9 mouse cellular contexts compared by ENCODE assay signal in genomic region chr2:79453901-79454781, GRCm38 (mm10). TPM values are rescaled to one million over a fixed set of nuclear protein-coding genes. Genes with fewer than 3 reads are reported as not detected.
A peak's percentile ranks its signal among the peaks of the same experiment; 100 is the strongest.
DNase-seq lines count a peak whose midpoint lies in the region; ATAC-seq and TF ChIP-seq lines count a peak whose summit lies in the region.
"Had no signal": no experiment of that assay in that cellular context is flagged by ENCODE, and none has a peak within 500 bp of the region (broad histone marks: within the 10 kb centered on the region; RNA-seq: fewer than 3 reads in every experiment).

No protein-coding gene starts in this region.

- peaks cover 5 to 6% of the 10 kb centered on the region in 2 experiments for H3K4me1 ChIP-seq in ES-E14 (ENCODE audit: control insufficient read depth in 2 of 2, insufficient read depth in 2 of 2, low read length in 2 of 2, poor library complexity in 1 of 2)
- H3K4me1 ChIP-seq in forebrain, embryonic 10.5 days: peaks cover 52% of the 10 kb centered on the region
- peaks cover 6% of the 10 kb centered on the region for H3K4me1 ChIP-seq in lung, embryonic 16.5 days (replicated peaks; ENCODE audit: control insufficient read depth, insufficient read depth, low read length)

- peak; percentile 91 for ATAC-seq in lung, embryonic 16.5 days (ENCODE audit: low read depth)

- in situ Hi-C loops in ES-E14 (cut with MboI; ENCODE audit: low sequenced_read_pairs in 2 of 2, unreplicated experiment in 2 of 2): no loop called here

- H3K4me3 ChIP-seq in ES-E14 (ENCODE audit: insufficient read depth in 1 of 2, low read depth in 1 of 2, low read length in 2 of 2, poor library complexity in 1 of 2, severe bottlenecking in 1 of 2): peak overlapping the region; percentile 35 to 63
- peak overlapping the region; percentile 52 for H3K4me3 ChIP-seq in forebrain, embryonic 10.5 days
- peak overlapping the region; percentile 45 for H3K4me3 ChIP-seq in lung, embryonic 16.5 days (ENCODE audit: low read length)

- intact Hi-C loops in heart, postnatal 36 days (cut with DNase I): no loop called here

- H3K27ac ChIP-seq in ES-E14 (ENCODE audit: insufficient read depth, low read depth, low read length, poor library complexity, severe bottlenecking): no peak overlapping the region
- peak overlapping the region; percentile 68; the same call in 1 of the 2 replicates for H3K27ac ChIP-seq in forebrain, embryonic 10.5 days
- H3K27ac ChIP-seq in lung, embryonic 16.5 days (ENCODE audit: low read length): no peak overlapping the region

- no peak overlapping the region for H3K9ac ChIP-seq in ES-E14 (ENCODE audit: insufficient read depth, low read depth, low read length, poor library complexity, severe bottlenecking)
- H3K9ac ChIP-seq in lung, embryonic 16.5 days (ENCODE audit: low read length): no peak overlapping the region

- no peaks in the 10 kb centered on the region for H3K36me3 ChIP-seq in ES-E14 (ENCODE audit: control insufficient read depth, insufficient read depth, low read length, poor library complexity, severe bottlenecking)
- H3K36me3 ChIP-seq in forebrain, embryonic 10.5 days (replicated peaks): no peaks in the 10 kb centered on the region
- H3K36me3 ChIP-seq in lung, embryonic 16.5 days (ENCODE audit: control insufficient read depth, insufficient read depth, low read length): no peaks in the 10 kb centered on the region

- 2% methylated on average over 55 of the region's 55 CpGs for WGBS in forebrain, embryonic 10.5 days
- WGBS in lung, embryonic 16.5 days: 4% methylated on average over 55 of the region's 55 CpGs

- peak; percentile 73 for DNase-seq in ES-E14 (ENCODE audit: low read depth, low spot score)
- DNase-seq in c-Kit-positive CD71-negative TER-119-negative erythroid progenitor cells, embryonic 14.5 days (ENCODE audit: low read depth): peak; percentile 58
- DNase-seq in forebrain, embryonic 10.5 days (ENCODE audit: extremely low spot score, low spot score): peak; percentile 85
- peak; percentile 59 to 69 for DNase-seq in heart, postnatal 36 days
- peak; percentile 72 to 79 for DNase-seq in layer of hippocampus, postnatal 10 days (ENCODE audit: low spot score in 2 of 2)
- peak; percentile 55 for DNase-seq in ovary, adult 18-20 months (ENCODE audit: low spot score)
- DNase-seq in urinary bladder, adult 2 months (ENCODE audit: low spot score): peak; percentile 45

- no peaks in the 10 kb centered on the region for H3K9me3 ChIP-seq in ES-E14 (ENCODE audit: control insufficient read depth, insufficient read depth, low read depth, low read length)
- no peaks in the 10 kb centered on the region for H3K9me3 ChIP-seq in forebrain, embryonic 10.5 days
- no peaks in the 10 kb centered on the region for H3K9me3 ChIP-seq in lung, embryonic 16.5 days (ENCODE audit: control insufficient read depth, low read length)

- H3K4me2 ChIP-seq in lung, embryonic 16.5 days (ENCODE audit: low read depth, low read length): peak overlapping the region; percentile 74

- peaks cover 89% of the 10 kb centered on the region for H3K27me3 ChIP-seq in forebrain, embryonic 10.5 days (ENCODE audit: poor library complexity, severe bottlenecking)
- peaks cover 54% of the 10 kb centered on the region for H3K27me3 ChIP-seq in lung, embryonic 16.5 days (ENCODE audit: control insufficient read depth, insufficient read depth, low read depth, low read length)

TF ChIP-seq in ES-E14, 5 proteins besides CTCF, POLR2A, EP300 and RAD21:
- TF ChIP-seq ZC3H11A (IDR thresholded peaks at IDR 0.05; ENCODE audit: borderline replicate concordance, low read depth, low read length): no peak
- no peak for TF ChIP-seq CHD2 (IDR thresholded peaks at IDR 0.05; ENCODE audit: low read depth, low read length)
- no peak for TF ChIP-seq ZNF384 (IDR thresholded peaks at IDR 0.05; ENCODE audit: low read depth, low read length)
- no peak for TF ChIP-seq MAFK (IDR thresholded peaks at IDR 0.05; ENCODE audit: insufficient read depth, low read depth, low read length)
- no peak for TF ChIP-seq HCFC1 (IDR thresholded peaks at IDR 0.05; ENCODE audit: borderline replicate concordance, insufficient read depth, low read length)

RNA-seq across cellular contexts. Expression of gene Neurod1, which starts 2.4 kb away (rescaled TPM):
- 1.3 and 7.0 TPM in 2 replicates for total RNA-seq in ES-E14 (2012; rRNA removed)
- polyA plus RNA-seq in forebrain, embryonic 10.5 days (2016; fragmentation: Nextera tagmentation; extraction: Ambion mirVana): 10.1 and 13.2 TPM in 2 replicates
- total RNA-seq in heart, postnatal 36 days (2021): not detected
- 10 to 100 TPM; 56.3 to 66.3 TPM for total RNA-seq in layer of hippocampus, postnatal 10 days (2021)
- not detected in 2 replicates for polyA plus RNA-seq in lung, embryonic 16.5 days (2015; fragmentation: Nextera tagmentation; extraction: Ambion mirVana)
- polyA plus RNA-seq in urinary bladder, adult 2 months (2012; rRNA removed): not detected in 2 replicates
- polyA plus RNA-seq: spleen, adult 2 months had no signal

RNA-seq across cellular contexts. Expression of gene Cerkl, which starts 2.4 kb away (rescaled TPM):
- 1.4 and 4.8 TPM in 2 replicates for total RNA-seq in ES-E14 (2012; rRNA removed)
- 0.86 and 1.3 TPM in 2 replicates for polyA plus RNA-seq in forebrain, embryonic 10.5 days (2016; fragmentation: Nextera tagmentation; extraction: Ambion mirVana)
- under 1 TPM; 0.76 to 0.97 TPM for total RNA-seq in heart, postnatal 36 days (2021)
- total RNA-seq in layer of hippocampus, postnatal 10 days (2021): 1 to 10 TPM; 3.4 to 4.7 TPM
- polyA plus RNA-seq in lung, embryonic 16.5 days (2015; fragmentation: Nextera tagmentation; extraction: Ambion mirVana): 0.58 TPM in 1 of 2 replicates, not detected in the other
- 0.40 and 0.91 TPM in 2 replicates for polyA plus RNA-seq in urinary bladder, adult 2 months (2012; rRNA removed)
